Mouse (Mus musculus): ENCODE measurements around the gene Dok5.

Dok5 gene

GRCm38 (mm10) chr2:170738446-170738845 is 6.8 kb downstream of the Dok5 start:
- peak; percentile 64 to 77 for DNase-seq (ENCODE audit: low spot score in 2 of 2)

- no peak for DNase-seq (ENCODE audit: low spot score in 2 of 2)
These were observed 7.3 kb downstream of the Dok5 start for GRCm38 (mm10) chr2:170738891-170739290.

- no peak for DNase-seq (ENCODE audit: low spot score in 2 of 2)
These were observed 8.2 kb downstream of the Dok5 start for GRCm38 (mm10) chr2:170739713-170740365.

GRCm38 (mm10) chr2:170743521-170743920 is 11.9 kb downstream of the Dok5 start:
- DNase-seq (ENCODE audit: low spot score in 2 of 2), result no peak

DNA sequence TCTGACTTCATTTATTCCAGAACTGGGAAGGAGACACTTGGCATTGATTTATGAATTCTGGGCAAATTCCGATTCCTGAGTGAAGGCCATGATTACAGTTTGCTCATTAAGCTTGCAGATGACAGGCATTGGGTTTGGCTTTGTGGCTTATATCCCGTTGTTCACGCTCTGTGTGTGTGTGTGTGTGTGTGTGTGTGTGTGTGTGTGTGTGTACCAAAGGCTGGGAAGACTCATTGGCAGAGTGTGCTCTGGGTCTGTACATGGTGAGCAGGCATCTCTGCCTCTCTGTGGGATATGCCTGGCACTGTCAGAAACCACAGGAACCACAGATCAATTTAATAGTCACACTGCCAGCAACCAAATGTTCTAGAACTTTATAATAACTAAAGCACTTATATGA is 17.3 kb downstream of the Dok5 start:
- DNase-seq (ENCODE audit: low spot score in 2 of 2), result no peak

- DNase-seq (ENCODE audit: low spot score in 2 of 2), result no peak
These were observed 20.7 kb downstream of the Dok5 start for GRCm38 (mm10) chr2:170752191-170752850.

DNA sequence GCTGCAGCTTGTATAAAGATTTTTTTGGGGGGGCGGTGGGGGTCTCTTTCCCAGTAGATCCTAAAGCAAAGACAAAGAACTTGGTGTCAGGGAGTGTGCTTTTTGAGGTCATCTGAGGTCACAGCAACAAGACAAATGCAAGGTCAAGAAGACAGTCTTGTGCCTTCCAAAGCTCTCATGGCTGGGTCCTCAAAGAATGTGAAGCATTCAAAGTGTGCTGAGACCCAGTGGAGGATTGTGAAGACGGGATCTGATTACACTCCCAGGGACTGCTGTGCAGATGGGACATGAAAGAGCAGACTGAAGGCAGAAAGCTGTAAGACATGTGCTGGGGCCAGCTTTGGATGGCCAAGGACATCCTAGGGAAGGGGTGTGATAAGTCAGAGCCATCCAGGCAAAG is 24.2 kb downstream of the Dok5 start:
- no peak for DNase-seq (ENCODE audit: low spot score in 2 of 2)

DNA sequence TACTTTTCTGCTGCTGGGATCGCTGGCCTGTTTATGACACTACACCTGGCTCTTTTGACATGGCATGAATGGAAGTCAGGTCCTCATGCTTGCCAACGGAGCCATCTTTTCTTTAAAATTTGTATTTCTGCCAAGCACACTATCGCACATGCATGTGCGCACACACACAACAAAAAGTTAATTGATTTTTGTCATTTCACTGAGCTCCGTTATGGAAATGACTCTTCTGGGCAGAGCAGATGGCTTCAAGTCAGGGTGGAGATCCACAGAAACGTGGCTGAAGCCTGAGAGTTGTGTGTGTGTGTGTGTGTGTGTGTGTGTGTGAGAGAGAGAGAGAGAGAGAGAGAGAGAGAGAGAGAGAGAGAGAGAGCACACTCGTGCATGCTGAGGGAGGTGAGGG is 25.1 kb downstream of the Dok5 start:
- DNase-seq (ENCODE audit: low spot score in 2 of 2), result no peak

- DNase-seq (ENCODE audit: low spot score in 2 of 2), result no peak
These were observed 25.7 kb downstream of the Dok5 start for GRCm38 (mm10) chr2:170757228-170757875.

- no peak for DNase-seq (ENCODE audit: low spot score in 2 of 2)
These were observed 26.6 kb downstream of the Dok5 start for GRCm38 (mm10) chr2:170758201-170758600.

DNA sequence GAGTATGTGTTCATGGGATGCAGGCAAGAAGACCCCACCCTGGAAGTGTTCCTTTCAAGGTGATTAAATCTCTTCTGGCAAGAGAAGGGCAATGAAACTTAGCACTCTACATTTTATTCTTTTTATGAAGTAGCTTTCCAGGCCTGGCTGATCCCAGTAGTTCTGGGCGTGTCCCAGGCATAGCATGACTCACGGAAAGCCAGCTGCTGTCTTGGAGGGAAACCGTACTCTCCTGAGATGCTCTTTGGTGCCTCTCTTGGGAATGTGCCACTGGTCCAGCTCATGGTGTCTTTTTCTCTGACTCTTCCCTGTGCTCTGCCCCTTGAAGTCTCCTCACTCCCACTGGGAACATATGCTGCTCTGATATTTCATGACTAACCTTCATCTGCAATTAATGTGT is 33.1 kb downstream of the Dok5 start:
- no peak for DNase-seq (ENCODE audit: low spot score in 2 of 2)

GRCm38 (mm10) chr2:170767243-170767642 is 35.6 kb downstream of the Dok5 start:
- peak; percentile 69 to 87 for DNase-seq (ENCODE audit: low spot score in 2 of 2)

GRCm38 (mm10) chr2:170768699-170769098 is 37.1 kb downstream of the Dok5 start:
- DNase-seq (ENCODE audit: low spot score in 2 of 2), result no peak

DNA sequence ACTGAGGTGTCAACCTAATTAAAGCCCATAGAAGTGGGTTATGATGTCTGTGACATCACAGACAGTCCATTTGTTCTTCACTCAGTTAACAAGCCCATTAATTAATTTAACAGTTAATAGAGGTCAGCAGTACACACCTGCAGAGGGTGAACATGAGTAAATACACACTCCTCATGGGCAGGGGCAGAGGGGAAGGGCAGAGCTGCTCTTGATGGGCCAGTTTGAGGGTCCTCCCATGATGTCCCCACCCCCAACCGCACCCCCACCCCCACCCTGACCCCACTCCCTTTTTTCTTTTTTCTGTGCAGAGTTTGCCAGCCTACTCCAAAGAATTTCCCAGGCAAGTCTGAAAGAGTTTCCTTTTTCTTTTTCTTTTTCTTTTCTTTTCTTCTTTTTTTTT is 39.9 kb downstream of the Dok5 start:
- no peak for DNase-seq (ENCODE audit: low spot score in 2 of 2)

DNA sequence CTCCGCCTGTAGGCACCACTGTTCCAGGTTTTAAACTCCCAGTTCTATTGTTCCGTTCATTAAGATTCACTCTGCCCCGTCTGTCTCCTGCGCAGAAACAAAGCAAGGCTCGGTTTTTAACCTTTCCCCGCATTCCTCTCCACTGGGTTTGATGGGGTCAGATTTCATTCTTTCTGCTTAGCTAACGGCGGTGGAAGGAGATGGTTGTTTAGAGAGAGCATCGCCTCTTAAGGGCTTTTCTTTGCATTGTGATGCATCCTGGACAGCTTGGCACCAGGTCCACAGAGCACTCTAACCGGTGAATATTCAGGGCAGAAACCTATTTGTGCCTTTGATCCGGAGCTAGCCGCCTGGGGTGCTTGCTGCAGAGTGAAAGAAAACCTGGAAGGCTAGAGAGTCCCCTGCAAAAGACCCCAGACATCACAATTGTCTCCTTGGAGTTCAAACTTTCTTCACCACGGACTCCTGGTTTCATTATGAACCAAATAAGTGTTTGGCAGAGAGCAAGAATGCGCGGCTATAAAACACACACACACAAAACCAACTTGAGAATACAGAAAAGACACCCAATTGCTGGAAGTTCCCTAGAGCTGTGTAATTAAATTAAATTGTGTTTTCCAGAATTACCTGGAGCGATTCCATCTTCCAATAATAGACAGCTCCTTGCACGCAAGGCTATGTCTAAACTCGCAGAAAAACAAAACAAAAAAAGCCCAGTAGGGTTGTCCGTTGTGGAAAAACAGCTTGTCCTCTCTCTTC is 40.7 kb downstream of the Dok5 start:
- DNase-seq (ENCODE audit: low spot score in 2 of 2), result peak in 1 of 2 experiments; percentile 48

DNA sequence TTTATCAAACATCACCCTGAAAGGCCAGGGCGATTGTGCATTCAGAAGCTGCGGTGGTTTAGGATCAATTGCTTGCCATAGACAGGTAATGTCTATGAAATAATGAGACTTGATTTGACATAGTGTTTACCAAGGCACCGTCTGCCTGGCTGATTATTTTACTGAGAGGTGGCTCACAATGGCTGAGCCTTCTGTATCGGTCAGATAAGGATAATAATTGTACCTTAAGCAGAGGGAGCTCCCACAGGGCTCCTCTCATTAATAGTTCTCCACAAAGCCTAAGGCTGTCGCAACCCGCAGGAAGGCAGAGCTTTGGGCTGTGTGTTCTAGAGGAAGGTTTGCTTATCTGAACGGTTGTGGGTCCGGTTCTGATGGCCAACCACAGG is 41.3 kb downstream of the Dok5 start:
- DNase-seq (ENCODE audit: low spot score in 2 of 2), result no peak

DNA sequence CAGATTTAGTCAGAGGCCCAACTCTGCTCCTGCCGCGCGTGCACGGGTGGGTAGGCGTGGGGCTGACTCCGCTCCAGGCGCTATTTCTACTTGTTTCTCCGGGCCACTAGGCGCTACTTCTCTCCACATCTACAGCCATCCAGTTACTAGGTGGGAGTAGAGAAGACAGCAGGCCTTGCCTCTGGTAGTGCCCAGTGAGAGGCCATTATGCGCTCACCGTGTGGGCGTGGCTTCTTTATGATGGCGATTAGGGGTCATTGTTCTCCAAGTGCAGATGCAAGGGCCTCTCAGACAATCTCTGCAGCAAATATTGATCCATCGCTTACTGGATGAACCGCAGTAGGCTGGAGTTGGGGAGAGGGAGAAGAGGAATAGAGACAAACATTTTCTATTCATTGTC is 44.0 kb downstream of the Dok5 start:
- DNase-seq (ENCODE audit: low spot score in 2 of 2), result no peak

- DNase-seq (ENCODE audit: low spot score in 2 of 2), result no peak
These were observed 44.5 kb downstream of the Dok5 start for GRCm38 (mm10) chr2:170776107-170776506.

- DNase-seq (ENCODE audit: low spot score in 2 of 2), result no peak
These were observed 46.0 kb downstream of the Dok5 start for GRCm38 (mm10) chr2:170777572-170777971.

DNA sequence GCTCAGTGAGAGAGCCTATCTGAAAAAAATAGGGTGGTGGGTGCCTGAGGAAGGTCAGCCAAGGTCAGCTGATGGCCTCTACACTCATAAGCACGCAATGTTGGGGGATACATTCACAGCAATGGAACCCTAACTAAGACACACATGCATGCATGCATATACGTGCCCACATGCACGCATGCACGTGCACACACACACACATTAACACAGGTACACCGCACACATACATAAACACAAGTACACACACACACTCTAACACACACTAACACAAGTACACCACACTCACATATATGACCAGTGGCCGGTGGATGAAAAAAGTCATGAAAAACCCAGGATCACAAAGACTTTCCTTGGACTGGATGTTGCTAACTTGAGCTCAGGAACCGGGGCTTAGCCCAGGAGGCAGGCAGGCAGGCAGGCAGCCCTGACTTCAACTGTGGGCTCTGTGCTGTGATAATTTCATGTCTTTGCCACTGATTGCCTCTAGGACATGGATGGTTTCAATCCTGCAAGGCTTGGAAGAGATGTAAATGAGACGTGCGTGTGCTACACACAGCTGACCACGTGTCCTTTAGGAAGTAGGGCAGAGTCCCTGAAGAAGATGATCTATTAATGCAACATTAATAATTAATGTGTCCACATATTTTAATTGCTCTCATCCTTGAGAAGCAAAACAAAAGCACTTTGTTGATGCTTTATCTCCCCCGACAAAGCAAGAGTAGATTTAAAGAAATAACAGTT is 48.6 kb downstream of the Dok5 start:
- DNase-seq (ENCODE audit: low spot score in 2 of 2), result no peak

GRCm38 (mm10) chr2:170788101-170788500 is 56.5 kb downstream of the Dok5 start:
- DNase-seq (ENCODE audit: low spot score in 2 of 2), result no peak

Measured in right cerebral cortex, postnatal 10 days (tissue).